Mouse (Mus musculus) erythroid progenitor cell, adult 5-6 weeks (primary cell): ENCODE data around the gene Smim24. TPM values are rescaled to one million over a fixed set of nuclear protein-coding genes. Genes with fewer than 3 reads are reported as not detected.

Experiments
- ATAC-seq: replicated peaks from 2 replicates; pipeline ENCODE4 v1.8.0; 2016; ENCODE audit warnings: moderate number of reproducible peaks, mild to moderate bottlenecking, moderate TSS enrichment, inconsistent platforms; ENCODE audit not compliant: poor library complexity, low FRiP score, severe bottlenecking
- total RNA-seq, 2 experiments: library from RNA; stranded (forward) in 1 of 2; stranded (reverse) in 1 of 2; fragments of 150-400 nt in 1 of 2; fragments of 186-747, 209-891 nt in 1 of 2; gene quantifications; 2 replicates each; pipeline versions ENCODE4 v1.2.3 to v1.2.4; 2015 to 2017; ENCODE audit warnings: low replicate concordance in 2 of 2

Gene Smim24
- total RNA-seq (2015; ENCODE audit: low replicate concordance) (5.4 and 7.5 TPM in 2 replicates), total RNA-seq (2017; ENCODE audit: low replicate concordance) (4.2 TPM in 1 of 2 replicates, not detected in the other)

DNA sequence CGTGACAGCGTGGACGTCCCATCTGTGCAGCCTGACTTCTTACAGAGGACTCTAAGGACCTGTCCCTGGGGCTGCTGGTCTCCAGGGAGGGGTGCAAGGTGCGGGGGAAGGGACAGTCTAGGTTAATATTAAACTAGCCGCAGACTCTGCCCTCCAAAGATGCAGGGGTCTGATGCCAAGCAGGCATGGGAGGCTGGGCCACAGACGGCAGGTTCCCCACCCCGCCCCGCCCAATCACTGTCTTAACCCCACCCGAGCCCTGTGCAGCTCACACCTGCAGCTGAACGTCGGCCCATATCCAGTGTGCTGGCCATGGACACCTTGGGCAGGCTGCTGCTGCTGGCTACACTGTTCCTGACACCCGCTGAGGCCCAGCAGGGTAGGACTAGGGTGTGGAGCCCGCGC is at the start of gene Smim24:
TSS of gene Smim24 (plus strand) at position 271 of the 405 bp plus-strand sequence.
- no peak for ATAC-seq

DNA sequence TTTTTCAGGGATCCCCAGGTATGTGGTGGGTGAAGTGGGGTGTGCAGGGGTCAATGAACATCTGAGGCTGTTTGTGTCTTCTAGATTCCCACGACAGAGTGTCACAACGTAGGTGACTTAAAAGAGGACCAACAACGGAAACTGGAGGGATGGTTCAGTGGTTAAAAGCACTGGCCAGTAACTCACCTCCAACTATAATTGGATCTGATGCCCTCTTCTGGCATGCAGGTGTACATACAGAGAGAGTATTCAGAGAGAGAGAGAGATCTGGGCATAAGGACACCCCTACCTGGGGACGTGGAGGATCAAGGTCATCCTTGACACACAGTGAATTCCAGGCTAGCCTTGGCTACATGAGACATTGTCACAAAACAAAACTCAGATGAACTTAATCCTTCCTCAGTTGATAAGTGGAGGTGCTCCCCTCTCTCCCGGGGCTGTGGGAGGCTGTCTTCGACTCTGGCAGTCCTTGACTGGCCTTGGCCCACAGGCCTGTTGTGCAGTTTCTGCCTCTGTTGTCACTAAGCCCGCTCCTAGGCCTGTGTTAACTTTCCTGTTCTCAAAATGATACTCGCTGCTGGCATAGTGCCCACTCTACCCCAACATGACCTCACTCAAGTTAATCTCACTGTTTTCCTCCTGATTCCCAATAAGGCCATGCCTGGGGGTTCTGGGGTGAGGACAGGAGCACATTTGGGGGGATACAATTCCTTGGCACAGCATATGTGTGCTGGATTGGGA is 48.3 kb upstream of the Smim24 start:
- no peak for ATAC-seq

DNA sequence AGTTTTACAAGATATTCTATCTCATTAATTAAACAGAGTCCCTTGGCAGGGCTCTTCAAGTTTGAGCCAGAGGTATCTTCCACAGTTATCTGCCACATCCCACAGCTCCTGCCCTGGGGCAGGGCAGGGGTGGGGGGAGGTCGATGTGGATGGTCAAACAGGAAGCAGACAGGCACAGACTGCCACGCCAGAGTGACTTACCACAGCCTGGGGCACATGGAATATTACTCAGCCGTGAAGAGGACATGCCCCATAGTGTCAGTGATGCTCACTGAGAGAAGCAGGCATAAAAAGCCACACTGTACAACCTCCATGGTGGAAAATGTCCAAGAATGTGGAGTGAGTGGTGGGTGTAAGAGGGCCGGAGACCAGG is 47.7 kb upstream of the Smim24 start:
- no peak for ATAC-seq

DNA sequence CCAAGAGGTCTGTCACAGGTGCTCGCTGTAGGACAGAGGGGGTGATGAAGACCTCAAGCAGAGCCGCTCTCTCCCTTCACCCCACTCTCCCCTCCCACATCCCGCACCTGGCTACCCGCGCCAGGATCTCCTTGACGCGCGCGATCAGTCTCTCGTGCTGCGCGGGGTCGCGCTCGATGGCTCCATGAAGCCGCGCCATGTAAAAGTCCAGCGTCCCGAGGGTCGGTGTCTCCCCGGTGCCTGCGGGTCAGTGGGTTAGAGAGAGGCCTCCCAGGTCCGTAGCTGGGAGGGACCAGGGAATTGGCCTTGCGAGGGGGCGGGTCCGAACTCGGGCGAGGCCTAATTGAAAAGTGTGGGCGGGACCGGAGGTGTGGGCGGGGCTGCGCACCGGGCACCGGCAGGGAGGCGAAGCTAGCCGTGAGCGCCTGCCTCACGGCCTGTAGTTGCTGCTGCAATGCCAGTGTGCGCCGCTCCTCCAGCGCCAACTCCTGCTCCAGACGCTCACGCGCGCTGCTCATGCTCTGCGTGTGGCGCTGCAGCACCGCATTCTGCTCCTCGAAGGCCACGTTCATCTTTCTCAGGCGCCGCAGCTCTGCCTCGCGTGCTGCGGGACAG is 46.3 kb upstream of the Smim24 start:
- peak; percentile 59 for ATAC-seq

DNA sequence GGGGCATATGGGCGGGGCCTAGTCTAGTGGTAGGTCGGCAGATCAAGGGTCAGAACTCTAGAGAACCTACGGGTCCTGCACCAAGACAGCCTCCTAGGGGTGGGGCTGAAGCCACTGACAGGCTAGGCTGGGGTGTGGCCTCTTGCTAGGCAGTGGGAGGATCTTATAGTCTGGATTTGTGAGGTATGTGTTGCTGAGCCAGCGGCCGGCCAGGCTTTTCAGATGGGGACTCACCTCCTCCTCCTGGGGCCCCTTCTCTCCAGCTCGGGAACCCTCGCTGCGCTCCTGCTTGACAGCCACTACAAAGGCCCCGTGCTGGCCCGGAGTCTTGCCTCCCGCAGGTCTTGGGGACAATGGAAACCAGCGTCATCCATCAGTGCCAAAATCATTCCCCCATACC is 43.7 kb upstream of the Smim24 start:
- ATAC-seq, result peak; percentile 62

DNA sequence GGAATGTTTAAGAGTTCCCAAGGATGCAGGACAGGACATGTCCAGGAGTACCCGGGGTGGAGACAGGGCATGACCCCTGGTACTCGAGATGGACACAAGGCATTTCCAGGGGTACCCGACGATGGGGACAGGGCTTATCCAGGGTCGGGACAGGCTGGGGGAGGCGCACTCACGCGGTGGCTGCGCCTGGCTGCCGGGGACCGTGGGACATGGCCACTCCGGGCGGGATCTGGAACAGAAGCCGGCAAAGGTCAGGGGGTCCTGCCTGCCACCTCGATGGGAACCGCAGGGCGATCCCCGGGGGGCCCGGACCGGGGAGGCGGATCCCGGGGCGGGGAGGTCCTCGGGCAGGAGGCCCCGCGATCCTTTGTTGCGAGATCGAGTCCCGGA is 42.9 kb upstream of the Smim24 start:
- ATAC-seq, result no peak

DNA sequence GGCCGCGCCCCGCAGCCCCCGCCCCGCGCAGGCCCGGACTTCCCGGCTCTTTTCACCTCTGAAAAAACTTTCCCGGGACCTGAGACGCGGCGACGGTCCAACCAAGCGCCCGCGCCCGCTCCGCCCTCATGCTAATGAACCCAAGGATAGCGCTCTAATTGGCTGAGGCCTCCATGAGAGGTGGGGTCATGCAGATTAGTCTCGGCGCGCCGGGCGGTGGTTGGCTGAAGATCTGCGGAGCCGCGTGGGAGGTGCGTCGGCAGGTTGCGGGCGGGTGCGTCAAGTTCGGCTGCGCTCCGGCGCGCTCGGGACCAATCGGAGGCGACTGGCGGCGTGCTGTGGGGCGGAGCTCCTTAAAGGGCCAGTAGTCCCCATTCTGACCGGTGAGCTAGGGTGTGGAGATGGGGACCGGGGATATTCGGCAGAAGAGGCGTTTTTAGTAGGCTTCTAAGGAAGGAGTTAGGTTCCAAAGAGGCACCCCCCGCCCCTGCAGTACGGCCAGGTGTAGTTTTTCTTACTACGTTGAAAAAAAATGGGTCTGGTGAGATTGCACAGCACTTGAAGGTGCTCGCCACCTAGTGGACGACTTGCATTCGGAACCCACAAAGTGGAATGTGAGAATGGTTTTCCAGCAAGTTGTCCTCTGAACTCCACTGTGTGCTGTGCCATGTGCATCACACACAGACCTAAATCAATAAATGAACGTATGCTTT is 42.3 kb upstream of the Smim24 start, which contains the start of gene Hmg20b:
TSS of gene Hmg20b (minus strand) at position 130 of the 713 bp plus-strand sequence.
- ATAC-seq, result peak; percentile 82

DNA sequence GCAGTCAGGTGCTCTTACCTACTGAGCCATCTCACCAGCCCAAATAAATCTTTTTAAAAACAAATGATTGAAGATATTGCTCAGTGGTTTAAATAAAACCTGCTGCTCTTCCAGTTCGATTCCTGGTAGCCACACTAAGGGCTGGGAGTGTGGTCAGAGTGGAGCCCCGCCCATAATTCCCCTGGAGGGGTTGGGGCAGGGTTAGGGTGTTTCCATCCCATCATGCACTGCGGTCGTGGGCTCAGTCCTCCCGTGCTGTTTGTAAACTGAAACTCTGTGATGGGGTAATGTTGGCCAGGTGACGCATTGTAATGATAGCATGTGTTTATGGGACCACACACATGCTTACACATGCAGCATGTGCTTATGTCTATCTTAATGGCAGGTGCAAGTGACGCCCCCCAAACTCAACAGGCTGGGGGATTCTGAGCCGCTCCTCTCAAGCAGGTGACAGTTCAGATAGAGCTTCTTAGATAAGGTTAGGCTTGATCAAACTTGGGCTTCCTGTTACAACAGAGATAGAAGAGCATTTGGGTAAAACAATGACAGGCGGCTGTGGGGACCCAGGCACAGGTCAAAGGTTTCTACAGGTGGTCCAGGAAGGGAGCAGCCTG is 41.1 kb upstream of the Smim24 start:
- ATAC-seq, result peak; percentile 53

DNA sequence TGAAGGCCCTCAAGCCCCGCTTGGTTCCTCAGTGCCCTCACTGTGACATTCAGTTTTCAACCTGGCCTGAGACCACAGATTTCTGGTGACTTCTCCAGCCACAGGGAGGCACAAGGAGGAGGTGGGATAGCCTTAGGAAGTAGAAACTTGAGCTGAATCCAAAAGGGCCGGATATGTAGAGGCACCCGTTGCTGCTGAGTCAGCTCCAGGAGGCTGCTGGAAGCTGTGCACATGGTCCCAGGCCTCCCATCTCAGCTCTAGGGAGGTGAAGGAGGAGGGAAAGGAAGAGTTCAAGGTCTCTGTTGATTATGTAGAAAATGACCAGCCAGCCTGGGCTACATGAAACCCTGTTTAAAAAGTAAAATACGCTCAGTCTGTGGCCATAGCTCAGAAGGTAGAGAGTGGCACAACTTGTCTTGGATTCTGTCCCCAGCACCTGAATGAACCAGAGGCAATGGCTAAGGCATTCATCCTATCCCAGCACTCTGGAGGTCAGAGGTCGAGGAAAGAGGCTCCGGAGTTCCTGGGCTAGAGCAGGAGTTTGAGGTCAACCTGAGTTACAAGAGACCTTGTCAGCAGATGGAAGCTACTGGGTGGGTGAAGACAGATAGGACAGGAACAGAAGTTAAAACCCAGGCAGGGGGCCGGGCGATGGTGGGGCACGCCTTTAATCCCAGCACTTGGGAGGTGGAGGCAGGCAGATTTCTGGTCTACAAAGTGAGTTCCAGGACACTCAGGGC is 37.9 kb upstream of the Smim24 start:
- no peak for ATAC-seq

DNA sequence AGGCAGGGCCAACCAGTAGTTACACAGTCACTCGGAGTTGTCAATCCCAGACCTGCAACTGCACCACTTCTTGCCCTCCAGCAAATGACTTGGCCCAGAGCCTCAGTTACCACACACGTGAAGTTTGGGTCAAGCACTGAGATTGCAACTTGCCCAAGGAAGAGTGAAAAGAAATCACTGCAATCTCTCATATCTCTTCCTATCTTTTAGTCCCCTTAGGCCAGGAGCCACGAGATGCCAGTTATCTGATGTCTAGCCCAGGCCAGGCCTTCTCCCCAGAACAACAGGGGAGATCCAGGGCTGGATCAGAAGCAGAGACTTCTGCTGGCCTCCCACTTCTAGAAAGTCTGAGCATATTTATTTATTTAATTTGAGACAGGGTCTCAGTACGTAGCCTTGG is 37.3 kb upstream of the Smim24 start:
- ATAC-seq, result no peak

DNA sequence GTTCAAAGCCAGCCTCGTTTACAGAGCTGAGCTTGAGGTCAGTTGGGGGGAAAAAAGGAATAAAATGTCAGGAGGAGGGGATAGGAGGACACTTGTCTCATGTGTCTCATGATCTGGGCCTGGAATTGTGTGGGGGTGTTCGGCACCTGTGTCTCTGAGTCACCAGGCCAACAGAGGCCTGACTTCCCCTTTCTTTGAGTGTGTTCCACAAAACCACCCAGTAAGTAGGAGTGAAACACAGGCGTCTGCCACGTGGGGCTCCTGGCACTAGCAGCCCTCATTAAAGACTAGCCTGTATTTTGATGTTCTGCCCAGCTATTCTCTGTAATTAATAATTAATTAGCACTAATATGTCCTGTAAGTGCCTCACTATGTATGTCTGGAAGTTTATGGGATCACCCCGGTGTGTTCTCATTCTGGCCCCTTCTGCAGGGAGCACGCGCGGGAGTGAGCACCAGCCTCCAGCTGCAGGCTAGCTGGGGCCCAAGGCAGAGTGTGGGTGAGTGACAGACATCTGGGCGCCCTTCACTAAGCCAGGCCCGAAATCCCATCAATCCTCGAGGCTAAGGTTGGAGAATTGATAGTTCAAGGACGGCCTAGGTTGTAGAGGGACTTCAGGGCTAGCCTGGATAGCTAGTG is 36.4 kb upstream of the Smim24 start:
- 0 out of 2 replicates have a peak, but pooled peaks have one; percentile 10 for ATAC-seq

DNA sequence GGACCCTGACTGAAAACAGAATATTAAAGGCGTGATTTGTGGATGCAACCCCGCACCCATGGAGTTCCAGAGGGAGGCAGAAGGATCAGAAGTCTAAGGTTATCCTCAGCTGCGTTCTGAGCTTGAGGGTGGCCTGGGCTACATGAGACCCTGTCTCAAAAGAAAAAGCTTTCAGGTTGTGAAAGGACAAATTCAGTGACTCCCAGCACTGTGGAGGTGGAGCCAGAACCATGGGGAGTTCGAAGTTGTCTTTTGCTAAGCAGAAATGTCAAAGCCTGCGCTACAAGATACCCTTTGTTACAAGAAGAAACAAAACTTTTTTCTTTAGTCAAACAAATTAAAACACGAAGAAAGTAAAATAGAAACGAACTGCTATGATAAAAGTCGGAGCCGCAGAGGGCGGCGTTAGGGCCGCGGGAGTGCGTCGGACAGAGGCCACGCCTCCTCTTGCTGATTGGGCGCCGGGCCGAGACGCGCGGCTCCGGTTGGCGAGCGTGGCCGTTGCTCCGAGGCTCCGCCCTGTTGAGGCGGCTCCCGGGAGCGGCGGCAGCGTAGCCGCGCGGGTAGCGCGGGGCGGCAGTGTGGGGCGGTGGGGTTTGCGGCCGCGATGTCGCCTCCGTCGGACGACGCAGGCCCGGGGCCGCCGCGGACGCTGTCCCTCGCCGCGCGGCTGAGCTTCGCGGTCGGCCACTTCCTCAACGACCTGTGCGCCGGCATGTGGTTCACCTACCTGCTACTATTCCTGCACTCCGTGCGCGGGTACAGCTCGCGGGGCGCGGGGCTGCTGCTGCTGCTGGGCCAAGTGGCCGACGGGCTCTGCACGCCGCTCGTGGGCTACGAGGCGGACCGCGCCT is 35.6 kb upstream of the Smim24 start, which contains the start of gene Mfsd12:
TSS of gene Mfsd12 (plus strand) at position 501 of the 854 bp plus-strand sequence.
- peak; percentile 86 for ATAC-seq

DNA sequence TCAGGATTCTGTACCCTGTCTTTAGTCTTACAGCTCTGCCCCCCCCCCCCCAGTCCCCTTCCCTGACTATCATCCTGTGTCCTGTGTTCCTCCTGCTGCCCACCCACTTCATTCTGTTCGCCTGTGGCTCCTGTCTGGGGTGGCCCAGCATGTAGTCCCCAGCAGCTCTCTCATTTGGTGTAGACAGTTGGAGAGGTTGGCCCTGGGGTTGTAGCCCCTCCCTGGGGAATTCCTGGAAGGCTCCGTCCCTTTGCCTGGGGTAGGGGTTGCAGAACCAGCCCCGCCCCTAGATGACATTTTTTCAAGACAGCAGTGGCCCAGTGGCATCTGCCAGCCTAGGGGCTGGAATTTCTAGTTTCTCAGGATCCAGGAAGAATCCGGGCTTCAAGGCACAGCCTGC is 34.6 kb upstream of the Smim24 start:
- ATAC-seq, result no peak

DNA sequence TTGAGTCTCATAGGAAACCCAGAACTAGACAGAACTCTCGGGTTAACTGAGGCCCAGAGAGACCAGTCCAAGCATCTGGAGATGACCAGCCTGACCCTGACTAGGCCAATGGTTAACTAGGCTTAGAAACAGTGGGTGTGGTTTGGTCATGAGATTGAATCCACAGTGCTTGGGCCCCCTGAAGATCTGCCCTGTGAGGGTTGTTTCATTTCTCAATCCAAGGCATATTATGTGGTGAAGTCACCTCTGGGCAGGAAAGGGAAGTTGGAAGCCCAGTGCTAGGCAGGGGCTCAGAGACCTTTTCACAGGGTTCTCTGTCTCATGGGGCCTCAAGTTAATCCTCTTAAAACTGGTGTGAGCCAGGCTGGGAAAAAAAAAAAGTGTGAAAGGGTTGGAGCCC is 34.0 kb upstream of the Smim24 start:
- no peak for ATAC-seq

DNA sequence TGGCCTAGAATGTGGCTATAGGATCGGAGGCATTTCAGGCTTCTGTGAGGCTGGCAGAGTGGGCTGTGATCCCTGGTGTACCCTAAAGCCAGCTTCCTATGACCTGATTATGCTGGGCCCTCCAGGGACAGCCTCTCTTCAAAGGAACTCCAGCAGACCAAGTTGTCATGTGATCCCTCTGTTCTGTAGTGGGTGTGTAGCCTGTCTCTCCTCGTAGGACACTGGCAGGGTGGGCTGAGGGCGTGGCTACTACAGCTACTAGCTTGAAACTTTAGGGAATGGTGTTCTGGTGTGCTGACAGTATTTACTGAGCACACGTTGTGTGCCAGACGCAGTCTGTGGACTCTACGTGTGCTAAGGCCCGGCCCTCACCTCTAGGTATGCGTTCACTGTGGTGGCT is 32.1 kb upstream of the Smim24 start:
- no peak for ATAC-seq

DNA sequence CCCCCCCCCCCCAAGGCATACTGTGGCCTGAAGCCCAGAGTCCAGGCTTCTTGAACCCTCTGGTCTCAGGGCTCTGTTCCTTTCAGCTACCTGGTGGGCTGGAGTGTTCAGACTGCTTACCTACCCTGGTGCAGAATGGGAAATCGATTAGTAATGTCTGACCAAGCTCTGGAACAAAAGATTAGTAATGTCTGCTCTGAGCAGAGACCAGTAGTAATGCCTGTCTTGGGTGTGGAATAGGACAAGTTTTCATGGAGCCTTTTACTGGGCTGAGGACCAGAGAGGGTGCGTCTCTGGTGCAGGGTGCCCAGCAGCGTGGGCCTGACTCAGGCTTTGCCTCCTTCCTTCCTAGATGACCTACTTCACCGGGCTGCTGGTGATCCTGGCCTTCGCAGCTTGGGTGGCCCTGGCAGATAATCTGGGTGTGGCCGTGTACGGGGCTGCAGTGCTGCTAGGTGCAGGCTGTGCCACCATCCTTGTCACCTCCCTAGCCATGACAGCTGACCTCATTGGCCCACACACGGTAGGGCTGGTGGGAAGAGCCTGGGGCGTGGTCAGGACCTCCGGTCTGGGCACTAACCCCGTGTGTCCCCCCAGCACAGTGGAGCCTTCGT is 30.4 kb upstream of the Smim24 start:
- peak; percentile 66 for ATAC-seq

DNA sequence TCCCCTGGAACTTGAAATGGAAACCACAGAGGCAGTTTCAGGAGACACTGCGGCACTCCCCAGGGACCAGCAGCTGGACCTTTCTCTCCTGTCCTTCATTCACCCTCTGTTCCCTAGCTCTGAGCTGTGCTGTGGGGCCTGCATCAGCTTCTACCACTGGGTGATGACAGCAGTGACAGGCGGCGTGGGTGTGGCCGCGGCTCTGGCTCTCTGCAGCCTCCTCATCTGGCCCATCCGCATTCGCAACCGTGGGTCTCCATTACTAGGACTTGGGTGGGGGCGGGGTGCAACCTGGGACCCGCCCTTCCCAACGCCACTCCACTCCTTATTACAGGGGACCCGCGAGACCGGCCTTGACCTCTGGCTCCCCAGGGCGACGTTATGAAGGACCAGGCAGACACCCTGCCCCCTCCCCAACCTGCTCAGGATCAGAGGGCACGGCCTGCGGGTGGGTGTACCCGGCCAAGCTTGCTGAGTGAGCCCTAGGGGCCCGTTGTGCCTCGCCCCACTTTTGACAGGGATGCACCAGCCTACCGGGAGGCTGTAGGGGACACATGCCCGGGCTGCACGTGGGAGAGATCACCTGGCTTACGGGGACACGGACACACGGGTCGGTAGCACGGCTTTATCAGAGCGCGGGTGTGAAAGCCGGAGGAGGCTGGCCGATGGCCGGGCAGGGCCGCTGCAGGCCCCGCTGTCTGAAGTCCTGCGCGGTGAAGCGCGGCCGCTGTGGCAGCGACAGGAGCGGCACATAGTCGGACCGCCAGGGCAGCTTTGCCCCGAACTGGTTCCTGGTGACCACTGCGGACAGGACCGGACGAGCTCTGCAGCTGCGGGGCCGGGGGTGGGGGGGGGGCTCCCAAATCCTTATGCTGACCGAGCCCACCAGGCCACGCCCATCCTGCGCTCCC is 29.2 kb upstream of the Smim24 start:
- ATAC-seq, result no peak
